In the genomic region with DNA sequence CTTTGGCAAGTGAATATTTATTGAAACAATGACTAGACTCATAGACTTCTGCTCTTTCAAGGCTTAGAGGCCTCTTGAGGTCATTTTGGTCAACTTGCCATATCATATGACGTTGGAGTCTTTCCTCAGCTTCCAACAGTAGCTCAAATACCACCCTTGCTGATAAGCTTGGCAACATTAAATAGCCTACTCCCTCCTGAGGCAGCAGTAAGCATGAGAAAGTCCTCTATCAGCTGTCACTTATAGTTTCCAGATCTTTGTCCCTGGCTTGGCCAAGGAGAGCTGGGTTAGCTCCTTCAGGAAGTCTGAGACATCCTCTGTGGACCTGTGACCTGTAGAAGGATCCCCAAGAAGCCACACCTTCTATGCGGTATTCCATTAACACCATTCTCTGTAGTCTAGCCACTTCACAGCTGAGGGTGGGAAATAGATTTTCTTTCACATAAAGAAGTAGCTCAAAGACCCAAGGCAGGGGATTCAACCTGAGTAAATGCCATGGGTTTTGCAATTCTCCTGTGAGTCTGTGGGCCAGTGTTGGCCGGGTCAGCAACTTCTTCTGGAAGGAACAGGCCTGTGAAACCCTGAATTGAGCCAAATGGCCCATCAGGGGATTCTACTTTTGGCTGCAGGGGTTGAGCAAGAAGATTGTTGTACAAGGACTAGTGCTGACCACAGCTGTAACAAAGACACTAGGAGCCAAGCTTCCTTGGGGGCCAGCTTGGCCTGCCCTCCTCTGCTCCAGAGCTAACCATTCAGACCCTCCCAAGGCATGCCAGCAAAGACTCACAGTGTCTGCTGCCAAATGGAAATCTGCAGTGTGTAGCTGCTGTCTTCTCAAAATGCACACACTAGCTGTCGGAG, we compare ENCODE assay signal across 12 mouse cellular contexts.
DNase-seq lines count a peak whose midpoint lies in the region; ATAC-seq and TF ChIP-seq lines count a peak whose summit lies in the region.
"Had no signal": no experiment of that assay in that cellular context is flagged by ENCODE, and none has a peak within 500 bp of the region (broad histone marks: within the 10 kb centered on the region; RNA-seq: fewer than 3 reads in every experiment).

No protein-coding gene starts in this region.

- peaks cover 33% of the 10 kb centered on the region for H3K4me1 ChIP-seq in limb, embryonic 14.5 days (ENCODE audit: control insufficient read depth, insufficient read depth, low read length)
- H3K4me1 ChIP-seq in limb, embryonic 10.5 days: peaks cover 23% of the 10 kb centered on the region
- peaks cover 18% of the 10 kb centered on the region for H3K4me1 ChIP-seq in kidney, embryonic 15.5 days
- H3K4me1 ChIP-seq: liver, embryonic 12.5 days had no signal

- no peak overlapping the region for H3K4me3 ChIP-seq in limb, embryonic 14.5 days (replicated peaks; ENCODE audit: low read length)
- no peak overlapping the region for H3K4me3 ChIP-seq in limb, embryonic 10.5 days
- H3K4me3 ChIP-seq in kidney, embryonic 15.5 days (replicated peaks): no peak overlapping the region
- H3K4me3 ChIP-seq: embryonic facial prominence, embryonic 12.5 days; liver, embryonic 12.5 days had no signal

- H3K36me3 ChIP-seq in limb, embryonic 14.5 days (ENCODE audit: control insufficient read depth, insufficient read depth, low read length): no peaks in the 10 kb centered on the region
- no peaks in the 10 kb centered on the region for H3K36me3 ChIP-seq in limb, embryonic 10.5 days
- no peaks in the 10 kb centered on the region for H3K36me3 ChIP-seq in kidney, embryonic 15.5 days
- H3K36me3 ChIP-seq: embryonic facial prominence, embryonic 12.5 days; liver, embryonic 12.5 days had no signal

- H3K4me2 ChIP-seq in limb, embryonic 14.5 days (replicated peaks; ENCODE audit: low read depth, low read length, severe bottlenecking): no peak overlapping the region
- H3K4me2 ChIP-seq in kidney, embryonic 15.5 days: no peak overlapping the region
- H3K4me2 ChIP-seq: embryonic facial prominence, embryonic 12.5 days; liver, embryonic 12.5 days had no signal

- TF ChIP-seq POLR2A in limb, embryonic 14.5 days (IDR thresholded peaks at IDR 0.05; ENCODE audit: borderline replicate concordance, extremely low read depth, insufficient read depth, insufficient read length): no peak

- no peak overlapping the region for H3K9ac ChIP-seq in limb, embryonic 14.5 days (ENCODE audit: low read depth, low read length, severe bottlenecking)
- H3K9ac ChIP-seq in kidney, embryonic 15.5 days: no peak overlapping the region
- H3K9ac ChIP-seq: embryonic facial prominence, embryonic 12.5 days; liver, embryonic 12.5 days had no signal

- H3K27ac ChIP-seq in limb, embryonic 14.5 days (replicated peaks; ENCODE audit: low read depth, low read length): no peak overlapping the region
- H3K27ac ChIP-seq in limb, embryonic 10.5 days: no peak overlapping the region
- H3K27ac ChIP-seq in kidney, embryonic 15.5 days: no peak overlapping the region
- H3K27ac ChIP-seq: embryonic facial prominence, embryonic 12.5 days; liver, embryonic 12.5 days had no signal

- H3K27me3 ChIP-seq in limb, embryonic 14.5 days (ENCODE audit: control insufficient read depth, insufficient read depth, low read length): no peaks in the 10 kb centered on the region
- peaks cover 75% of the 10 kb centered on the region for H3K27me3 ChIP-seq in limb, embryonic 10.5 days (ENCODE audit: low read depth, poor library complexity, severe bottlenecking)
- no peaks in the 10 kb centered on the region for H3K27me3 ChIP-seq in kidney, embryonic 15.5 days
- H3K27me3 ChIP-seq: embryonic facial prominence, embryonic 12.5 days; liver, embryonic 12.5 days had no signal

- ATAC-seq in limb, embryonic 14.5 days (ENCODE audit: low FRiP score, low read depth): no peak
- ATAC-seq in kidney, embryonic 15.5 days (replicated peaks; ENCODE audit: low FRiP score): no peak
- ATAC-seq: intestine, postnatal 0 days; liver, embryonic 12.5 days had no signal

- H3K9me3 ChIP-seq in limb, embryonic 14.5 days (ENCODE audit: control insufficient read depth, low read length): no peaks in the 10 kb centered on the region
- H3K9me3 ChIP-seq in limb, embryonic 10.5 days (replicated peaks): no peaks in the 10 kb centered on the region
- no peaks in the 10 kb centered on the region for H3K9me3 ChIP-seq in kidney, embryonic 15.5 days (replicated peaks)
- H3K9me3 ChIP-seq: embryonic facial prominence, embryonic 12.5 days; liver, embryonic 12.5 days had no signal

- DNase-seq in limb, embryonic 14.5 days (ENCODE audit: low spot score): peak; percentile 20
- DNase-seq in limb, embryonic 10.5 days (ENCODE audit: low spot score): no peak
- DNase-seq in adrenal gland, postnatal 25 days: peak; percentile 15
- DNase-seq in heart, adult 9 months (ENCODE audit: low spot score in 2 of 2): peak; percentile 85 to 87
- peak; percentile 69 for DNase-seq in lung, postnatal 10 days
- no peak for DNase-seq in kidney, postnatal 25 days
- DNase-seq in layer of hippocampus, adult 18-20 months (ENCODE audit: low spot score in 2 of 2): no peak
- DNase-seq: layer of hippocampus, adult 9-11 months had no signal

- 70% methylated on average over 4 of the region's 4 CpGs for WGBS in limb, embryonic 14.5 days
- 85% methylated on average over 4 of the region's 4 CpGs for WGBS in limb, embryonic 10.5 days
- 73% methylated on average over 4 of the region's 4 CpGs for WGBS in kidney, embryonic 15.5 days

Comparison
In these comparisons a context has a peak if more than half of its experiments do, and no peak if none do; other contexts are left out.
1. DNase-seq: peak in limb, embryonic 14.5 days (single experiment), adrenal gland, postnatal 25 days (single experiment), heart, adult 9 months (2 of 2) and lung, postnatal 10 days (single experiment); none in limb, embryonic 10.5 days (single experiment), kidney, postnatal 25 days (0 of 2) and layer of hippocampus, adult 18-20 months (0 of 2).